Mouse (Mus musculus) testis, adult 2 months (tissue): Measurements from ENCODE around the gene Rsl24d1.

Source experiments
- CTCF ChIP-seq: fragments of 200-500 bp; IDR thresholded peaks from 2 replicates; pipeline ENCODE4 v1.5.1; 2012; ENCODE audit warnings: low read depth, mild to moderate bottlenecking, inconsistent platforms, low read length, moderate library complexity; ENCODE audit not compliant: control insufficient read depth, insufficient read depth, insufficient replicate concordance
- POLR2A ChIP-seq: fragments of 200-500 bp; IDR thresholded peaks from 2 replicates; pipeline ENCODE4 v1.6.1; 2012; ENCODE audit warnings: low read depth, mild to moderate bottlenecking, inconsistent platforms, low read length, moderate library complexity; ENCODE audit not compliant: control insufficient read depth

GRCm38 (mm10) chr9:73063621-73064290 lies 49.5 kb upstream of the Rsl24d1 start:
- no peak for TF ChIP-seq CTCF
- TF ChIP-seq POLR2A, result no peak
